Comparison of ENCODE assay signal across 12 mouse cellular contexts in genomic region chr7:66120702-66121396, GRCm38 (mm10). TPM values are rescaled to one million over a fixed set of nuclear protein-coding genes. Genes with fewer than 3 reads are reported as not detected.
DNase-seq lines count a peak whose midpoint lies in the region; ATAC-seq and TF ChIP-seq lines count a peak whose summit lies in the region.
"Had no signal": no experiment of that assay in that cellular context is flagged by ENCODE, and none has a peak within 500 bp of the region (broad histone marks: within the 10 kb centered on the region; RNA-seq: fewer than 3 reads in every experiment).

No protein-coding gene starts in this region.

- H3K4me2 ChIP-seq in kidney, embryonic 15.5 days, result no peak overlapping the region
- H3K4me2 ChIP-seq in intestine, embryonic 15.5 days (replicated peaks), result no peak overlapping the region
- H3K4me2 ChIP-seq: lung, embryonic 14.5 days; stomach, embryonic 15.5 days had no signal

- TF ChIP-seq POLR2A in bone marrow, adult 2 months (IDR thresholded peaks at IDR 0.05; ENCODE audit: borderline replicate concordance, control insufficient read depth, low read depth, low read length), result no peak

- peaks cover 72% of the 10 kb centered on the region for H3K79me2 ChIP-seq in macrophage (ENCODE audit: inconsistent target)

- peak overlapping the region; percentile 46 for H3K27ac ChIP-seq in kidney, embryonic 15.5 days
- peak overlapping the region; percentile 31; the same call in 1 of the 2 replicates for H3K27ac ChIP-seq in bone marrow, adult 2 months (ENCODE audit: control insufficient read depth, insufficient read depth, low read depth, low read length, poor library complexity)
- H3K27ac ChIP-seq in macrophage, result 0 out of 2 replicates have a peak overlapping the region, but pooled peaks have one; percentile 5
- no peak overlapping the region for H3K27ac ChIP-seq in intestine, embryonic 15.5 days
- H3K27ac ChIP-seq: kidney, postnatal 0 days; stomach, embryonic 15.5 days had no signal

- peaks cover 42% of the 10 kb centered on the region for H3K4me1 ChIP-seq in kidney, embryonic 15.5 days
- H3K4me1 ChIP-seq in bone marrow, adult 2 months (ENCODE audit: control insufficient read depth, insufficient read depth, low read length), result peaks cover 14% of the 10 kb centered on the region
- peaks cover 19% of the 10 kb centered on the region for H3K4me1 ChIP-seq in intestine, embryonic 15.5 days (replicated peaks)

- no peak for ATAC-seq in kidney, embryonic 15.5 days (replicated peaks; ENCODE audit: low FRiP score)
- no peak for ATAC-seq in intestine, embryonic 15.5 days

- no peaks in the 10 kb centered on the region for H3K27me3 ChIP-seq in kidney, embryonic 15.5 days
- H3K27me3 ChIP-seq in intestine, embryonic 15.5 days (replicated peaks), result no peaks in the 10 kb centered on the region
- H3K27me3 ChIP-seq: stomach, embryonic 15.5 days had no signal

- no peak for DNase-seq in kidney, postnatal 25 days
- peak; percentile 39 for DNase-seq in 416B (ENCODE audit: low read depth)
- no peak for DNase-seq in urinary bladder, adult 2 months (ENCODE audit: low spot score)
- no peak for DNase-seq in left cerebral cortex, adult 9 months (ENCODE audit: low spot score in 2 of 2)
- DNase-seq: gastrocnemius, postnatal 36 days; lung, embryonic 14.5 days had no signal

- H3K36me3 ChIP-seq in kidney, embryonic 15.5 days, result peaks cover 9% of the 10 kb centered on the region
- no peaks in the 10 kb centered on the region for H3K36me3 ChIP-seq in macrophage (ENCODE audit: inconsistent target)
- no peaks in the 10 kb centered on the region for H3K36me3 ChIP-seq in intestine, embryonic 15.5 days
- H3K36me3 ChIP-seq: stomach, embryonic 15.5 days had no signal

- no peak overlapping the region for H3K4me3 ChIP-seq in kidney, embryonic 15.5 days (replicated peaks)
- no peak overlapping the region for H3K4me3 ChIP-seq in bone marrow, adult 2 months (replicated peaks; ENCODE audit: control insufficient read depth, low read depth, low read length)
- no peak overlapping the region for H3K4me3 ChIP-seq in macrophage (ENCODE audit: inconsistent target)
- no peak overlapping the region for H3K4me3 ChIP-seq in intestine, embryonic 15.5 days (replicated peaks)
- H3K4me3 ChIP-seq: stomach, embryonic 15.5 days had no signal

- no peak overlapping the region for H3K9ac ChIP-seq in kidney, embryonic 15.5 days
- H3K9ac ChIP-seq in intestine, embryonic 15.5 days, result no peak overlapping the region
- H3K9ac ChIP-seq: lung, embryonic 14.5 days; stomach, embryonic 15.5 days had no signal

- H3K9me3 ChIP-seq in kidney, embryonic 15.5 days (replicated peaks), result no peaks in the 10 kb centered on the region
- no peaks in the 10 kb centered on the region for H3K9me3 ChIP-seq in intestine, embryonic 15.5 days
- H3K9me3 ChIP-seq: stomach, embryonic 15.5 days had no signal

- WGBS in kidney, embryonic 15.5 days, result 43% methylated on average over 7 of the region's 7 CpGs
- 3% methylated on average over 7 of the region's 7 CpGs for WGBS in bone marrow, adult 2 months
- WGBS in macrophage (ENCODE audit: missing documents), result under 1% methylated on average over 7 of the region's 7 CpGs
- WGBS in intestine, embryonic 15.5 days, result 75% methylated on average over 7 of the region's 7 CpGs

- TF ChIP-seq CTCF in bone marrow, adult 2 months (IDR thresholded peaks at IDR 0.05; ENCODE audit: control insufficient read depth, insufficient read depth, low read length), result no peak

RNA-seq across cellular contexts. Expression of gene Chsy1, which starts 11.5 kb away (rescaled TPM):
- 15.8 and 16.1 TPM in 2 replicates for polyA plus RNA-seq in kidney, embryonic 15.5 days (2015; fragmentation: Nextera tagmentation; extraction: Ambion mirVana)
- polyA plus RNA-seq in bone marrow, adult 2 months (2011; ENCODE audit: insufficient read depth, insufficient read length, low replicate concordance, missing spikeins), result 5.7 and 11.2 TPM in 2 replicates
- 1 to 10 TPM in 21 of 26 experiments, under 1 TPM in 4, not detected in 1; 0.31 to 8.8 (median 2.2) TPM for total RNA-seq in macrophage (2018; cell fraction: chromatin; rRNA removed)
- total RNA-seq in macrophage (2018; cell fraction: cytosol; rRNA removed), result 1 to 10 TPM; 3.3 to 10.0 (median 6.5) TPM
- 10 to 100 TPM in 8 of 26 experiments, 1 to 10 TPM in 18; 2.8 to 16.0 (median 7.8) TPM for total RNA-seq in macrophage (2018; cell fraction: nucleus; rRNA removed)
- 4.8 to 6.6 TPM (median 5.3 TPM) in 3 replicates for polyA plus RNA-seq in macrophage (2018)
- polyA plus RNA-seq in urinary bladder, adult 2 months (2012; rRNA removed), result 8.9 and 10.6 TPM in 2 replicates
- polyA plus RNA-seq in intestine, embryonic 15.5 days (2015; fragmentation: Nextera tagmentation; extraction: Ambion mirVana), result 10.2 and 11.1 TPM in 2 replicates

RNA-seq across cellular contexts. Expression of gene Selenos, which starts 41.4 kb away (rescaled TPM):
- 107 and 117 TPM in 2 replicates for polyA plus RNA-seq in kidney, embryonic 15.5 days (2015; fragmentation: Nextera tagmentation; extraction: Ambion mirVana)
- polyA plus RNA-seq in bone marrow, adult 2 months (2011; ENCODE audit: insufficient read depth, insufficient read length, low replicate concordance, missing spikeins), result 19.1 and 33.2 TPM in 2 replicates
- 10 to 100 TPM; 10.2 to 38.6 (median 22.3) TPM for total RNA-seq in macrophage (2018; cell fraction: chromatin; rRNA removed)
- 100 to 1,000 TPM in 11 of 26 experiments, 10 to 100 TPM in 15; 75.1 to 130 (median 94.4) TPM for total RNA-seq in macrophage (2018; cell fraction: cytosol; rRNA removed)
- total RNA-seq in macrophage (2018; cell fraction: nucleus; rRNA removed), result 100 to 1,000 TPM in 3 of 26 experiments, 10 to 100 TPM in 23; 21.6 to 122 (median 74.0) TPM
- polyA plus RNA-seq in macrophage (2018), result 70.7 to 94.6 TPM (median 87.3 TPM) in 3 replicates
- polyA plus RNA-seq in urinary bladder, adult 2 months (2012; rRNA removed), result 73.2 and 86.9 TPM in 2 replicates
- 107 and 114 TPM in 2 replicates for polyA plus RNA-seq in intestine, embryonic 15.5 days (2015; fragmentation: Nextera tagmentation; extraction: Ambion mirVana)
